Mouse (Mus musculus) stomach, embryonic 16.5 days (tissue): ENCODE measurements at regions not wholly inside any gene's neighbourhood (a gene's known extent, or its start where the extent isn't known, plus 50 kb on each side); places are given as distances from the start of the nearest gene placed in this dataset.

ENCODE experiments used
- ATAC-seq: fragments of 200-750 bp; cut with Nextera tagmentation; 2 replicates; pipeline ENCODE4 v1.8.0; 2017; ENCODE audit warnings: moderate number of reproducible peaks, moderate TSS enrichment; ENCODE audit not compliant: insufficient read depth, low FRiP score
- H3K27ac ChIP-seq: fragments of 300-500 bp; sonication (generic); 2 replicates; pipeline ENCODE4 v1.5.1; 2014; ENCODE audit warnings: low read length
- H3K27me3 ChIP-seq: fragments of 300-500 bp; sonication (generic); 2 replicates; pipeline ENCODE4 v1.6.1; 2014; ENCODE audit warnings: low read length, control low read depth, mixed read lengths; ENCODE audit not compliant: control insufficient read depth, insufficient read depth
- H3K36me3 ChIP-seq: fragments of 300-500 bp; sonication (generic); 2 replicates; pipeline ENCODE4 v1.6.1; 2014; ENCODE audit warnings: low read length; ENCODE audit not compliant: control insufficient read depth, insufficient read depth
- H3K4me1 ChIP-seq: fragments of 300-500 bp; sonication (generic); 2 replicates; pipeline ENCODE4 v1.6.1; 2014; ENCODE audit warnings: low read length, control low read depth, mixed read lengths; ENCODE audit not compliant: control insufficient read depth, insufficient read depth
- H3K4me2 ChIP-seq: fragments of 300-500 bp; sonication (generic); 2 replicates; pipeline ENCODE4 v1.6.1; 2014; ENCODE audit warnings: low read depth, low read length, mixed read lengths
- H3K4me3 ChIP-seq: fragments of 300-500 bp; sonication (generic); replicated peaks from 2 replicates; pipeline ENCODE4 v1.5.1; 2014; ENCODE audit warnings: mild to moderate bottlenecking, low read length
- H3K9ac ChIP-seq: fragments of 300-500 bp; sonication (generic); 2 replicates; pipeline ENCODE4 v1.6.1; 2014; ENCODE audit warnings: low read length
- H3K9me3 ChIP-seq: fragments of 300-500 bp; sonication (generic); replicated peaks from 2 replicates; pipeline ENCODE4 v1.6.1; 2016; ENCODE audit warnings: low read length, control low read depth; ENCODE audit not compliant: control insufficient read depth
- WGBS: fragments of 180-500 bp; shearing (Covaris S2); extraction: QIAGEN DNeasy Blood & Tissue Kit; methylation state at CpG from one replicate; pipeline ENCODE4 v1.1.7; 2014; 5-methylcytosine and 5-hydroxymethylcytosine counted together

DNA sequence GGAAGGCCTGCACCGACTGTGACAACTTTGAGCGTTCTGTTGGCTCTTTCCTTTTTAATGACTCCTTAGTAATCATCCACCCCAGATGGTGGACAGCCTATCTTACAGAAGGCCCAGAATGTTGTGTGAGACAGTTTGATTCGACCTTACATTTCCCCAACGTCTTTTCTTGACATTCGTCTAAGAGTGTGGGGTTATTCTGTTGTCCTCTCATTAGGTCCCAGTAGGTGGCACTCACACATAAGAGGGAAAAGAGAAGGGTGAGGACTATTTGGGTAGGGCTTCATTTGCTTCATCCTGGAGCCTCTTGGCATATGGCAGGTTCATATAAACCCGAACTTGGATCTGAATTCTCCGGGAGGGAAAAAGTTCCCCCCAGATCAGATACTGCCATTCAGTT, 104.4 kb downstream of the Stk35 start:
- 37% methylated on average over 7 of the region's 7 CpGs for WGBS
- ATAC-seq = no peak
- no peaks in the 10 kb centered on the region; the same call in 1 of the 2 replicates for H3K27me3 ChIP-seq

DNA sequence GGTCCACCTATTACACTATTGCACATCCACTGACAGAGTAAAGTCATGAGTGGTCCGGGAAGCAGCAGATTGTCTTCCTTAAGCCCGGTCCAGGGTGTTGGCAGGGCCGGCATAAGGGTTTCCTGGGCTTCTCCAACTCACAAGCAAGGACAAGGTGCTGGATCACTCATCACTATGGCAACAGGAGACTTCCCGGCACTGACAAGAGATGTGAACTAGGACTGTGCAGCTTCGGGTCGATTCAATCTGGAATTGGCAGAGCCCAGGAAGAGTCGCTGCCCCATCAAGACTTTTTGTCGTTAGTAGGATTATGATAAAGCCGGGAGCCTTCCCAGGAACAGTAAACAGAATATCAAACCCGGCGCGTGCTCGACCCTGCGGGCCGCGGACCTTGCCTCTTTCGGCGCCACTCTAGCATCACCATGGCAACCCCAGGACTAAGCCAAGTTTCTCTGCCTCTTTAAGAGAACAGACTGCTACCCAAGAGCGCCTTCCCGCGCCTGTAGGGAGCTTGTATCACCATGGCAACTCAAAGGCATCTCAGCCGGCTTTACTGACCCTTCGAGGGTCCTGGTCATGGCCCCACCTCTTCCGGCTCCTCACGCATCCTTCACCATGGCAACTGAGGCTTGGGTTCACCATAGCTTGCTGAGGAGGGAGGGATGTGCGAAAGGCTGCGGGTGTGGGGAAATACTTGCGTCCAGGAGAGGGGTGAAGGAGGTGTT, 103.3 kb upstream of the Tgm3 start:
- ATAC-seq = peak; percentile 13; the same call in 1 of the 2 replicates
- Histone ChIP-seq H3K4me3 (peak overlapping the region; percentile 29), H3K9ac (peak overlapping the region; percentile 43; the same call in 1 of the 2 replicates), H3K36me3 (no peaks in the 10 kb centered on the region), H3K4me1 (peaks cover 8% of the 10 kb centered on the region; the same call in 1 of the 2 replicates), H3K9me3 (no peaks in the 10 kb centered on the region), H3K27me3 (no peaks in the 10 kb centered on the region; the same call in 1 of the 2 replicates), H3K4me2 (peak overlapping the region; percentile 50), H3K27ac (no peak overlapping the region)
- 2% methylated on average over 28 of the region's 28 CpGs for WGBS

More for the DNA sequence above, 104.4 kb downstream of the Stk35 start:
- Histone ChIP-seq H3K9me3 (no peaks in the 10 kb centered on the region), H3K9ac (no peak overlapping the region), H3K4me2 (no peak overlapping the region), H3K4me3 (no peak overlapping the region), H3K36me3 (no peaks in the 10 kb centered on the region), H3K4me1 (peaks cover 5% of the 10 kb centered on the region; the same call in 1 of the 2 replicates), H3K27ac (no peak overlapping the region)

DNA sequence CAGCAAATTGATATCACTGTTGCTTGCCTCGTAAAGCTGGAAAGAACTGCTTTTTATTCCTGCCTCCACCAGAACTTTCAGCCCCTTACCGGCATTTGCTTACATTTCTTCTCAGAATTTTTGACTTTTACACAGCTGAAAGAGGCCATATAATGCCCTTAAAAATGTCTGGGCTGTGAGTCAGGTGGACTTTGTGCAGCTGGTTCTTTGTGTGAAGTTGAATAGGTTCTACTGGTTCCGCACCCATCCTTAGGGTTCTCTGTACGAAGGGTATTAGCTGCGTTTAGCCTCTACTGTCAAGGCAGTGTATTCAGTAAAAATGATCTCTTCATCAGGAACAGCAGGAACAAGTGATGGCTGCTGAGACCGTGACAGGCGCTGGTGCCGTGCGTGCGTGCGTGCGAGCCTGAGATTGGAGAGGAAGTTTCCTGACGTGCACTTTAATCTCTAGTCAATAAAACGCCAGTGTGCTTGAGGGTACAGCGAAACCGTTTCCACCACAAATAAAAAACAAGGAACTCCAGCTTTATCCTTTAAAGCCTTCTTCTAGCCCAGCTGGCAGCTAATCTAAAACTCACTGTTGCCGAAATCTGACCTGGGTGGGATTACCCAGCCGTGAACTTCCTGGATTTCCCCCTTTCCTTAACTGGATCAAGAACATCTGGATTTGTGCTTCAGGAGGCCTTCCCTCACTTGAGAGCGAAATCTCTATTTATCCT, 100.8 kb upstream of the Tgm3 start:
- Histone ChIP-seq H3K4me1 (peaks cover 8% of the 10 kb centered on the region; the same call in 1 of the 2 replicates), H3K4me2 (peak overlapping the region; percentile 29), H3K9ac (no peak overlapping the region), H3K27ac (no peak overlapping the region), H3K4me3 (no peak overlapping the region), H3K27me3 (no peaks in the 10 kb centered on the region; the same call in 1 of the 2 replicates), H3K9me3 (no peaks in the 10 kb centered on the region), H3K36me3 (no peaks in the 10 kb centered on the region)
- ATAC-seq = no peak
- WGBS = 41% methylated on average over 19 of the region's 19 CpGs

DNA sequence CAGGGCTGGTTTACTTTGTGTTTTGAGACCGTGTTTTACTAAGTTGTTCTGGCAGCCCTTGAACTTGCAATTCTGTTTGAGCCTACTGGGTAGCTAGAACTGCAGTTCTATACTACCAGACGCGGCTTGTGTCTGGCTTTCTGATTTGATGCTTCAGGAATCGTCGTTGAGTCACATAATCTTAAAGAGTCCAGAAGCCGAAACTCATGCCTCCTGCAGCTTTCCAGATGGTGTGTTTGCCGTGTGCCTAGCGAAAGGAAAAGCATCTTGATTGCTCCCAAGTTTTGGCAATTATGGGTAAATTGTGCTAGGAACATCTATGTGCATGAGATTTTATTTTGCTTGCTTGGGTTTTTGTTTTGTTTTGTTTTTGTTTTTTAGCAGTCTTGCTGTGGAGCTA, 99.6 kb upstream of the Tgm3 start:
- Histone ChIP-seq H3K36me3 (no peaks in the 10 kb centered on the region), H3K27ac (no peak overlapping the region), H3K27me3 (no peaks in the 10 kb centered on the region; the same call in 1 of the 2 replicates), H3K4me2 (no peak overlapping the region), H3K9ac (no peak overlapping the region), H3K9me3 (no peaks in the 10 kb centered on the region), H3K4me1 (peaks cover 8% of the 10 kb centered on the region; the same call in 1 of the 2 replicates), H3K4me3 (no peak overlapping the region)
- 80% methylated on average over 8 of the region's 8 CpGs for WGBS
- ATAC-seq = no peak

DNA sequence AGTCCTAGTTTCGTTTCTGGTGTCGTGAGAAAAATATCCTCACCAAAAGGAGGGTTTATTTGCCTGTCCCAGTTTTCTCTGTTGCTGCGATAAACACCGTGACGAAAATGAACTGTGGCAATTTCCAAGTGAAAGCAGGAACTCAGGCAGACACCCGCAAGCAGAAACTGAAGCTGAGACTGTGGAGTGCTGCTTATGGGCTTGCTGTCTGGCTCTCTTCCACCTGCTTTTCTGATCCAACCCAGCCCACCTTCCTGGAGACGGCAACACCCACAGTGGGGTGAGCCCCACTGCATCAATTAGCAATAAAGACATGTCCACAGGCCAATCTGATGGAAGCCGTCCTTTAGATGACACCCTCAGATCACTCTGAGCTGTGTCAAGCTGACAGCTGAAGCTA, 97.9 kb upstream of the Tgm3 start:
- H3K4me1 ChIP-seq = peaks cover 4% of the 10 kb centered on the region; the same call in 1 of the 2 replicates
- no peaks in the 10 kb centered on the region for H3K36me3 ChIP-seq
- H3K27me3 ChIP-seq = no peaks in the 10 kb centered on the region
- H3K4me3 ChIP-seq = no peak overlapping the region
- H3K9ac ChIP-seq = no peak overlapping the region
- no peak overlapping the region for H3K27ac ChIP-seq
- no peaks in the 10 kb centered on the region for H3K9me3 ChIP-seq
- 76% methylated on average over 8 of the region's 8 CpGs for WGBS
- no peak for ATAC-seq
- no peak overlapping the region for H3K4me2 ChIP-seq

DNA sequence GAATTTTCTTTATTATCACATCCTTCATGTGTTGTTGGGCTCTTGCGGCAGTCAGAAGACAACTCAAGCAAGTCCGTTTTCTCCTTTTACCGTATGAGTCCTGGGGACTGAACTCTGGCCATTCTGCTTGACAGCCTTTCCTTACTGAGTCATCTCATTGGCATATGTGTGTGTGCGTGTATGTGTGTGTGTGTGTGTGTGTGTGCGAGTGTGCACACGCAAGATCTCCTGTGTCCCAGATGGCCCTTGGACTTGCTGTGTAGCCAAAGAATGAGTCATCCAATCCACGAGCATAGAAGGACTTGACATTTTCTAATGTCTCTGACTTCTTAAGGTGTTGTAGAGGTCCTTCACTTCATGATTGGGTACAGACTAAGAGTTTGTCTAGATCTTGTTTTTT, 95.7 kb upstream of the Tgm3 start:
- no peak overlapping the region for H3K4me3 ChIP-seq
- H3K36me3 ChIP-seq = no peaks in the 10 kb centered on the region
- H3K9me3 ChIP-seq = no peaks in the 10 kb centered on the region
- H3K4me1 ChIP-seq = no peaks in the 10 kb centered on the region
- H3K9ac ChIP-seq = no peak overlapping the region
- no peak overlapping the region for H3K27ac ChIP-seq
- ATAC-seq = no peak
- H3K27me3 ChIP-seq = no peaks in the 10 kb centered on the region
- WGBS = 90% methylated on average over 7 of the region's 7 CpGs
- no peak overlapping the region for H3K4me2 ChIP-seq

DNA sequence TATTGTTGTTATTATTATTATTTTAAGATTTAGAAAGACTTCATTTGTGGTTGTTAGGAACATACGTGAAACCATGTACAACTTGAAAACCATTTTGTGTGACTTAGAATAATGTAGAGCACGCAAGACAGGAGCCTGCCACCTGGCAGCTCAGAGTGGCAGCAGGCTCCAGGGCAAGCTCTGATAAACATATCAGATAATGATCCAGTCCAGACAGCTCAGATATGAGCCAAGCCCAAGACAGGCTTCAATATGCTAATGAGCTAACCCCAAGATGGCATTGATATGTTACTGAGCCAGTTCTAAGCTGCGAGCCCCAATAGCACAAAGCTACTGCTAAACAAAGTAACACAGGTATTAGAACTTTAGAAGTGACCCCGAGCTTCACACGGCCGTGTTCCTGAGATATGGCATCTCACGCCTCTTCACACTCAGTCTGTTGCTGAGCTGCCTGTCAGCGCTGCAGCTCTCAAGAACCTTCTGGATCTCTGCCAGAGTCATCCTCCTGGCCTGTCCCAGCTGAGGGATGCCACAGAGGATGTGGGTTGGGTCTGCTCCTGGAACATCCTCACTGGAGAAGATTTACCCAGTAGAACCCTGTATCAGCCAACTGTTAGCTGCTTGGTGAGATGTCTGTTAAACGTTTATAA, 93.9 kb upstream of the Tgm3 start:
- Histone ChIP-seq H3K4me2 (no peak overlapping the region), H3K9ac (no peak overlapping the region), H3K27ac (no peak overlapping the region), H3K9me3 (no peaks in the 10 kb centered on the region; the same call in 1 of the 2 replicates), H3K4me3 (no peak overlapping the region), H3K4me1 (no peaks in the 10 kb centered on the region), H3K27me3 (no peaks in the 10 kb centered on the region), H3K36me3 (no peaks in the 10 kb centered on the region)
- no peak for ATAC-seq
- 68% methylated on average over 9 of the region's 9 CpGs for WGBS

DNA sequence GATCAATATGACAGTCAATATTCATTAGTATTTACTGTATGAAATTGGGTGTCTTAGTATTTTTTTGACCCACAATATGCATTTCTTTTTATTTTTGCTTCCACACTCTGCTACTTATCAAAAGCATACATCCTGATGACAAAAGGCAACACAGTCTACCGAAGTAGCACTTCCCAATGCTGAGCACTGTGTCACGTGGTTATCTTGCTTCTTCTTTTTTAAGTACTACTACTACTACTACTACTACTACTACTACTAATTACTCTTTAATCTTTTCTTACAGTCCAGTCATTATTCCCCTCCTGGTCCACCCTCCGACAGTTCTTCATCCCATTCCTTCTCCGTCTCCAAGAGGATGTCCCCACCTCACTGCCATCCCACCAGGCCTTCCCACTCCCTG, 92.6 kb upstream of the Tgm3 start:
- no peaks in the 10 kb centered on the region for H3K27me3 ChIP-seq
- no peak overlapping the region for H3K4me2 ChIP-seq
- H3K9ac ChIP-seq = no peak overlapping the region
- H3K4me1 ChIP-seq = no peaks in the 10 kb centered on the region
- no peak overlapping the region for H3K27ac ChIP-seq
- H3K36me3 ChIP-seq = no peaks in the 10 kb centered on the region
- WGBS = 85% methylated on average over 4 of the region's 4 CpGs
- ATAC-seq = no peak
- H3K9me3 ChIP-seq = no peaks in the 10 kb centered on the region; the same call in 1 of the 2 replicates
- H3K4me3 ChIP-seq = no peak overlapping the region

DNA sequence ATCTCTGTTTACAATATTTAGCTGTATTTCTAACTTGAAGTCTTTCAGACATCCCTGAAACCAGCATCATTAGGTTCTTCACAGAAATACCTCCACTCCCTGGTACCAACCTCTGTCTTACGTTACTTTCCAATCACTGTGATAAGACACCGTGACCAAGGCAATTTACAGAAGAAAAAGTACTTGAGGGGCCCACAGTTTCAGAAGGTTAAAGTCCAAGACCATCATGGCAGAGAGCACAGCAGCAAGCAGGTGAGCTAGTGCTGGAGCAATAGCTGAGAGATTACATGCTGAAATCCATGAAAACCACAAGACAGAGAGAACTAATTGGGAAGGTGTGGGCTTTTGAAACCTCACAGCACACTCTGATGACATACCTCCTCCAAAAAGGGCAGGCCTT, 84.9 kb upstream of the Tgm3 start:
- Histone ChIP-seq H3K27me3 (no peaks in the 10 kb centered on the region), H3K4me3 (no peak overlapping the region), H3K9ac (no peak overlapping the region), H3K4me1 (no peaks in the 10 kb centered on the region), H3K4me2 (no peak overlapping the region), H3K27ac (no peak overlapping the region), H3K36me3 (no peaks in the 10 kb centered on the region), H3K9me3 (no peaks in the 10 kb centered on the region; the same call in 1 of the 2 replicates)
- WGBS = 67% methylated on average over 2 of the region's 2 CpGs
- no peak for ATAC-seq
